8 mouse cellular contexts compared by ENCODE assay signal in genomic region chr6:124769101-124769765, GRCm38 (mm10). TPM values are rescaled to one million over a fixed set of nuclear protein-coding genes. Genes with fewer than 3 reads are reported as not detected.
DNase-seq lines count a peak whose midpoint lies in the region; ATAC-seq and TF ChIP-seq lines count a peak whose summit lies in the region.

Gene Eno2, minus strand, starts transcription at chr6:124769673.

- TF ChIP-seq CTCF in kidney, postnatal 0 days (IDR thresholded peaks at IDR 0.05; ENCODE audit: low read depth) = no peak

- under 1% methylated on average over 54 of the region's 54 CpGs for WGBS in kidney, postnatal 0 days
- 2% methylated on average over 54 of the region's 54 CpGs for WGBS in liver, embryonic 12.5 days (ENCODE audit: insufficient replicate concordance)
- under 1% methylated on average over 54 of the region's 54 CpGs for WGBS in neural tube, embryonic 13.5 days

- peak within 1 kb of the TSS; percentile 67 for H3K9ac ChIP-seq in kidney, postnatal 0 days (ENCODE audit: low read depth, low read length)
- peak within 1 kb of the TSS; percentile 44; the same call in 1 of the 2 replicates for H3K9ac ChIP-seq in liver, embryonic 12.5 days
- peak within 1 kb of the TSS; percentile 82 for H3K9ac ChIP-seq in neural tube, embryonic 13.5 days

- H3K4me2 ChIP-seq in kidney, postnatal 0 days (ENCODE audit: low read length) = peak within 1 kb of the TSS; percentile 91
- peak within 1 kb of the TSS; percentile 75 for H3K4me2 ChIP-seq in liver, embryonic 12.5 days
- H3K4me2 ChIP-seq in neural tube, embryonic 13.5 days = peak within 1 kb of the TSS; percentile 81

- peak within 1 kb of the TSS; percentile 25; the same call in 1 of the 2 replicates for H3K27ac ChIP-seq in kidney, postnatal 0 days
- no peak within 1 kb of the TSS for H3K27ac ChIP-seq in liver, embryonic 12.5 days
- H3K27ac ChIP-seq in neural tube, embryonic 13.5 days (replicated peaks) = peak within 1 kb of the TSS; percentile 70

- peak within 1 kb of the TSS; percentile 56 for H3K4me3 ChIP-seq in kidney, postnatal 0 days (replicated peaks; ENCODE audit: low read depth, low read length)
- H3K4me3 ChIP-seq in liver, embryonic 12.5 days = peak within 1 kb of the TSS; percentile 53
- H3K4me3 ChIP-seq in neural tube, embryonic 13.5 days = peak within 1 kb of the TSS; percentile 53

- peak; percentile 91 for DNase-seq in A20 (ENCODE audit: low read depth, low spot score)
- DNase-seq in MEL-GATA-1-ER (ENCODE audit: extremely low read depth, low read depth) = peak; percentile 25
- DNase-seq in cerebellum, postnatal 10 days = peak; percentile 88 to 91
- DNase-seq in gastrocnemius, postnatal 25 days = peak; percentile 60
- DNase-seq in kidney, postnatal 0 days (ENCODE audit: low spot score) = peak; percentile 46

- peak; percentile 74 for ATAC-seq in kidney, postnatal 0 days (replicated peaks; ENCODE audit: low FRiP score, low read depth)
- peak; percentile 35; the same call in 1 of the 2 replicates for ATAC-seq in liver, embryonic 12.5 days
- peak; percentile 85 for ATAC-seq in neural tube, embryonic 13.5 days (ENCODE audit: low read depth)
- ATAC-seq in erythroid progenitor cell, adult 5-6 weeks (replicated peaks; ENCODE audit: low FRiP score, poor library complexity, severe bottlenecking) = no peak

- no peaks in the 10 kb centered on the region for H3K9me3 ChIP-seq in kidney, postnatal 0 days (replicated peaks; ENCODE audit: low read length)
- no peaks in the 10 kb centered on the region for H3K9me3 ChIP-seq in liver, embryonic 12.5 days (replicated peaks)
- no peaks in the 10 kb centered on the region for H3K9me3 ChIP-seq in neural tube, embryonic 13.5 days

- no peaks in the 10 kb centered on the region for H3K27me3 ChIP-seq in kidney, postnatal 0 days (ENCODE audit: insufficient read depth, low read length)
- H3K27me3 ChIP-seq in liver, embryonic 12.5 days (replicated peaks) = peaks cover 89% of the 10 kb centered on the region
- H3K27me3 ChIP-seq in neural tube, embryonic 13.5 days = peaks cover 11% of the 10 kb centered on the region; the same call in 1 of the 2 replicates

- no peaks in the 10 kb centered on the region for H3K36me3 ChIP-seq in kidney, postnatal 0 days (ENCODE audit: insufficient read depth, low read length)
- no peaks in the 10 kb centered on the region for H3K36me3 ChIP-seq in liver, embryonic 12.5 days
- no peaks in the 10 kb centered on the region for H3K36me3 ChIP-seq in neural tube, embryonic 13.5 days

- H3K4me1 ChIP-seq in kidney, postnatal 0 days (replicated peaks; ENCODE audit: insufficient read depth, low read length) = peaks cover 24% of the 10 kb centered on the region
- H3K4me1 ChIP-seq in liver, embryonic 12.5 days = peaks cover 29% of the 10 kb centered on the region
- peaks cover 28% of the 10 kb centered on the region for H3K4me1 ChIP-seq in neural tube, embryonic 13.5 days (replicated peaks)

RNA-seq across cellular contexts. Expression of gene Eno2, which starts in this region (rescaled TPM):
- 1 to 10 TPM; 2.1 to 3.0 TPM for total RNA-seq in gastrocnemius, postnatal 25 days (2021)
- polyA plus RNA-seq in kidney, postnatal 0 days (2015; fragmentation: Nextera tagmentation; extraction: Ambion mirVana) = 7.6 TPM in 2 replicates
- polyA plus RNA-seq in liver, embryonic 12.5 days (2016; fragmentation: Nextera tagmentation; extraction: Ambion mirVana) = 0.77 and 1.0 TPM in 2 replicates
- polyA plus RNA-seq in neural tube, embryonic 13.5 days (2015; fragmentation: Nextera tagmentation; extraction: Ambion mirVana) = 67.2 and 69.8 TPM in 2 replicates
- total RNA-seq in erythroid progenitor cell, adult 5-6 weeks (2015; ENCODE audit: low replicate concordance) = not detected in 2 replicates
- total RNA-seq in erythroid progenitor cell, adult 5-6 weeks (2017; ENCODE audit: low replicate concordance) = not detected in 2 replicates

Comparison
In these comparisons a context has a peak if more than half of its experiments do, and no peak if none do; other contexts are left out.
1. DNase-seq: peak in every context shown above with its lines; median percentile 91 in A20; 90 in cerebellum, postnatal 10 days; 60 in gastrocnemius, postnatal 25 days; 46 in kidney, postnatal 0 days; 25 in MEL-GATA-1-ER.